Mouse (Mus musculus) cerebellum, adult 9-11 months (tissue): Measurements from ENCODE around the gene Psg29.
A peak's percentile ranks its signal among the peaks of the same experiment; 100 is the strongest.

Experiments
- DNase-seq: peaks from one replicate; pipeline ENCODE4 v3.0.0; 2022

Gene Psg29

DNA sequence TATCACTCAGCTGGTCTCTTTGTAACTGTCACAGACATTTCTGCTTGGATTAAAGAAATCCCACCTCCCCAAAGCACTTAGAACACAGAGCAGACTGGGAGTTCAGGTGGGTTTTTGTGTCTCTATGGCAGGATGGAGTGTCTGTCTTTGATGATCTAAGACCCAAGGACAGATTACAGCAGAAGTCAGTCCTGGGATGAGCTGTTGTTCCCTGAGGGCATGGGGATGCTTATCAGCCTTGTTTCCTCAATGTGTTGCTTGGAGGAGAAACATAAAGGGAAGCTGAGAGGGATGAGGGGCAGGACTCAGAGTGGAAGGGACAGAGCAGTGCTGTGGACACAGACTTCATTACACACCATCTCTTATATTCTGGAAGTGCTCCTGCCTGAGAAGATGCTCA, at the start of gene Psg29:
Gene Psg29, plus strand, starts transcription at position 301 of the 400 bp plus-strand sequence.
- DNase-seq = no peak

- DNase-seq = peak; percentile 80
These were observed 47.6 kb upstream of the Psg29 start for GRCm38 (mm10) chr7:17155634-17156033.

DNA sequence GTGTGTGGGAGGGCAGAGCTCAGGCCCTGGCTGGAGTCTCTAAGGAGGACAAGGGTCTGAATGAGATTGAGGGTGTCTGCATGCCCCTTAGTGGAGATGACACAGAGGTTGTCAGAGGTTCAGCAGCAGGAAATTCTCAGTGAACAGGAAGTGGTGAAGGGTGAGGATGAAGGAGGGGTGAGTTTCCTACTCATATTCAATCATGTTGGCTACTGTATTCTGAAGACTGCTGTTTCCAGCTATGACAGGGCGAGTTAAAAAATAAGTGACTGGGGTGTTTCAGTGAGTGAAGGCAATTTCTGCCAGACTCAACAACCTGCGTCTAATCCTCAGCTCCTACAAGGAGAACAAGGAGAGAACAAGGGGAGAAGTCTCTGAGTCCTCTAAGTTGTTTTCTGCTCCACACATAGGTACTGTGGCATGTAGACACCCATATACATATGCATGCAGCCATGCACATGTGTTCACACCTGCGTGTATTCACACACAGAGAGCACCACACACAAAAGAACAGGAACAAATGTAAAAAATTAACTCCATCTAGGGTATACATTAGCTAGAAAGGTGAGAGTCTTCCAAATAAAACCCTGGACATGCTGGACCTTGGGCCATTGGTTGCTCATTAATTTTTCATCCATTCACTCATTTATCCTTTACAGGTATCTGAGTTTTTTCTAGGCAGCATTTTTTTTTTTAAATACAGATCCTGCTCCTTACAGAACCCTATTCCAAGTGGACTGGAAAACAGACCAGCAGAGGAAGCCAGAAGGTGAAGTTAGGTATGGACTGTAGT, 46.2 kb upstream of the Psg29 start:
- no peak for DNase-seq

- DNase-seq = peak; percentile 33
These were observed 44.3 kb upstream of the Psg29 start for GRCm38 (mm10) chr7:17159011-17159410.

DNA sequence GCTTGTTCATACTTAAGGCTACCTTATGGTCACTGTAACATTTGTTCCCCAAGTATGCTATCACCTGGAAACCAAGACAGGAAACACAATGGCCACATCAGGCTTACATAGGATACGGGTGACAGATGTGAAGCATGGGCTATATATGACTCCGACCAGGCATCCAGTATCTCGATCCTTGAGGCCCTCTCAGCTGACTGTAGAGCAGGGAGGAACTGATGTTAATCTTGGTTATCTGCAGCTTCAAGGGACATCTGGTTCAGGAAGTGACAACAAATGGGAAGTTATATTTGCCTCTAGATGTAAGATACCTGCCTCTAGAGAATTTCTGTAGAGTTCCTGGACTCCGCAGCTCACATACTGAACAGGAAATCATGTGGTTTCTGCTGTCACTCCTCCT, 31.4 kb upstream of the Psg29 start:
- no peak for DNase-seq

DNA sequence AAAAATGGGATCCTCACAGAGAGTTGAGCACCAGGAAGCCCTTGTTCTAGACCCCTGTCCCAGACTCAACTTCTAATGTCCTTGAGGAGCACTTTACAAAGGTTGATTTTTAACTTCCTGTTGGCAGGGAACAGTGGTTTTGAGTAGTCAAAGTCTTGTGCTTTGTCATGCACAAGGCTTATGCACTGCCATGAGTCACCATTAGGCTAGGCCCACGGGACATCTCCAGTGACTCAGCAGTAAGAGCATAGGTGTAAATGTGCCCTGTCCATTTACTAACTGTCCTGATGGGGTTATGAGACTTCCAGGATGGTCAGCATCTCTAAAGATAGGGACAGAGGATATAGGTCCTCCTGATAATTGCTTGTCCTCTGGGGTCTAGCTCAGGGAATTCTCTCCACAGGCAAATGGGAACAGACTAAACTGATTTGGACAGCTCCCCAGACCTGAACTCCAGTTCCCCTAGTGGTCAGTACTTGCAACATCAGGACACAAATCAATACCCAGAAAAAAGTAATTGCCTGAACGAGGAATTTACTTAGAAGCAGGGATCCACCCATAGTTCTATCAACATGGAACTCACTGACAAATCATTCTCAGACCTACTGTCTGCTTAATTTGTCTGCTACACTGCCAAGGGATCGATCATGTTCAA, 2.4 kb downstream of the Psg29 start:
- DNase-seq = no peak
